Mouse (Mus musculus) heart, adult 2 months (tissue): ENCODE results near the gene St6galnac6.

Source experiments
- CTCF ChIP-seq: fragments of 200-600 bp; IDR thresholded peaks from 2 replicates; pipeline ENCODE4 v1.8.1; 2022; ENCODE audit warnings: antibody characterized with exemption, mild to moderate bottlenecking, moderate library complexity
- EP300 ChIP-seq: fragments of 200-500 bp; IDR thresholded peaks from 2 replicates; pipeline ENCODE4 v1.6.1; 2011; ENCODE audit warnings: low read depth, low read length, control low read depth; ENCODE audit not compliant: insufficient read depth

DNA sequence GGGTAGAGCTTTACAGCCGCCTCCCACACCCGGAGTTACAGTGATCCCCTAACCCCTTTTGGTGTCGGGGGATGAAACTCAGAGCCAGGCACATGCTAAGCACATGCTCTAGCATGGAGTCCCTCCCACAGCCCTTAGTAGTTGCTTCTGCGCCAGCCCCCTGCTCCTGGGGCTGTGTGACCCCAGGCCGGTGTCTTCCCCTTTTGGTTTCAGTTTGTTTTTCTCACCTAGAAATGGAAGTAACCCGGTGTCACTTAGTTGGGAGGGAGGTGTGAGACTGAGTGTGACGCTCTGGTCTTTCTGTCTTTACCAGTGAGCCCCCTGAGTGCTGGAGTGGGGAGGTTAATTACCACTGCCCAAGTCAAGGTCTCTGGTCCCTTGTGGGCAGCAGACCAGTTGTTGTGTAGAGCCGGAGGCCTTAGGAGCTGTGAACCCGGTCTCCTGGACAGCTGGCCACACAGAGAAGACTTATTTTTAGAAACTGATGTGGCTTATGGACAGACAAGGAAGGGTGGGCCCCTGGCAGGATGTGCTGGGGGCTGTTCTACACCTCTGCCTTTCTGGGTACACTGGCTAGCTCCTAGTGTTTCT, 11.7 kb upstream of the St6galnac6 start:
- no peak for TF ChIP-seq EP300
- no peak for TF ChIP-seq CTCF
